Mouse (Mus musculus) limb, embryonic 14.5 days (tissue): Measurements from ENCODE around the gene Pes1. TPM values are rescaled to one million over a fixed set of nuclear protein-coding genes. Genes with fewer than 3 reads are reported as not detected.

Experiments
- ATAC-seq: fragments of 200-750 bp; cut with Nextera tagmentation; 2 replicates; pipeline ENCODE4 v1.8.0; 2017; ENCODE audit warnings: low read depth, moderate number of reproducible peaks, moderate TSS enrichment; ENCODE audit not compliant: low FRiP score
- DNase-seq: peaks from one replicate; pipeline ENCODE4 v3.0.0-alpha.2; 2015; ENCODE audit warnings: low spot score
- H3K27ac ChIP-seq: fragments of 300-500 bp; sonication (generic); replicated peaks from 2 replicates; pipeline ENCODE4 v1.5.1; 2014; ENCODE audit warnings: low read depth, mild to moderate bottlenecking, low read length, moderate library complexity, mixed read lengths
- H3K27me3 ChIP-seq: fragments of 300-500 bp; sonication (generic); 2 replicates; pipeline ENCODE4 v1.6.1; 2014; ENCODE audit warnings: low read length, mixed read lengths; ENCODE audit not compliant: control insufficient read depth, insufficient read depth
- H3K36me3 ChIP-seq: fragments of 300-500 bp; sonication (generic); 2 replicates; pipeline ENCODE4 v1.6.1; 2014; ENCODE audit warnings: mild to moderate bottlenecking, low read length, moderate library complexity, mixed read lengths; ENCODE audit not compliant: control insufficient read depth, insufficient read depth
- H3K4me1 ChIP-seq: fragments of 300-500 bp; sonication (generic); 2 replicates; pipeline ENCODE4 v1.6.1; 2014; ENCODE audit warnings: antibody characterized with exemption, low read length, mixed read lengths; ENCODE audit not compliant: control insufficient read depth, insufficient read depth
- H3K4me2 ChIP-seq: fragments of 300-500 bp; sonication (generic); replicated peaks from 2 replicates; pipeline ENCODE4 v1.6.1; 2014; ENCODE audit warnings: low read depth, mild to moderate bottlenecking, low read length, moderate library complexity; ENCODE audit not compliant: severe bottlenecking
- H3K4me3 ChIP-seq: fragments of 300-500 bp; sonication (generic); replicated peaks from 2 replicates; pipeline ENCODE4 v1.5.1; 2014; ENCODE audit warnings: low read length
- H3K9ac ChIP-seq: fragments of 300-500 bp; sonication (generic); 2 replicates; pipeline ENCODE4 v1.6.1; 2014; ENCODE audit warnings: mild to moderate bottlenecking, low read depth, low read length, moderate library complexity; ENCODE audit not compliant: severe bottlenecking
- H3K9me3 ChIP-seq: fragments of 300-500 bp; sonication (generic); 2 replicates; pipeline ENCODE4 v1.6.1; 2016; ENCODE audit warnings: low read length; ENCODE audit not compliant: control insufficient read depth
- POLR2A ChIP-seq: fragments of 200-500 bp; IDR thresholded peaks from 2 replicates; pipeline ENCODE4 v1.8.0; 2012; ENCODE audit warnings: inconsistent platforms, mild to moderate bottlenecking, moderate library complexity, borderline replicate concordance; ENCODE audit not compliant: insufficient read depth, insufficient read length; ENCODE audit errors: extremely low read depth
- WGBS: fragments of 180-500 bp; shearing (Covaris S2); extraction: QIAGEN DNeasy Blood & Tissue Kit; methylation state at CpG from one replicate; pipeline ENCODE4 v1.1.7; 2014; 5-methylcytosine and 5-hydroxymethylcytosine counted together
- polyA plus RNA-seq, 2 experiments: library from polyadenylated mRNA; depleted of rRNA in 1 of 2; stranded (reverse) in 1 of 2; unstranded in 1 of 2; fragments of >200 nt; fragmentation: Nextera tagmentation in 1 of 2; extraction: Ambion mirVana in 1 of 2; gene quantifications; 2 replicates each; pipeline versions ENCODE4 v1.2.1 to v1.2.3; 2012 to 2014

Gene Pes1
- polyA plus RNA-seq, 2 experiments = 58.0 to 68.4 TPM

DNA sequence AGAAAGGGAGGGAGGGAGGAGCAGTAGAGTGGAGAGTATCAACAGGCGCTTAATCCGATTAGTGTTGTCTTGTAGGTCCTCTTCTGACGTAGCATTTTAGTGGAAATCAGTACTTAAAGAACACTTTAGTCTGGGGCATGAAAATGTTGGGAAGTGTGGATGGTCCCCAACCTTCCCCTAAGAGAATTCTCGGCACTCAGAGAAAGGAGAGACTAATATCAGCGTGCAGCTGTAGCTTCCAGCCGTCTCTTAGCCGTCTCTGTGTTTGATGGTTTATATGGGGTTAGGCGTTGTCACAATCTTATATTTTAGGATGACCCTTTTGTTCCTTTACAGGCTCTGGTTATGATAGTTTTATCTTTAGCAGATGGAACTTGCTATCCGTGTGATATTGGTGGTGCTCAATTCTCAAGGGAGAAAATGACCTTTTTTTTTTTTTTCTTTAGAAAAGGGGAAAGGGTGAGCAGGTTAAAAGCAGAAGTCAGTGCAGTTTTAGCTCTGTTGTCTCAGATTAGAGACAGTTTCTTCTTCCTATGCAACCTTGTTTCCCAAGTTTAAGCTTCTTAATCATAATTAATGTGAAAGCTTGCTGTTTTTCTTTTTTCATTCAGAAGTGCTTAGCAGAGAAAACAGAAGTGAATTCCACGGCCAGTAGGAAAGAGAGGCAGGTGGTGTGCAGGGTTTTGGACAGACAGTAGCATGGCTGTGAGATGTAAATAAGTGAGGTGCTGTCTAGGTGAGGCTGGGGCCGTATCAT lies 819 bp downstream of the Pes1 start:
- Histone ChIP-seq H3K36me3 (peaks cover 14% of the 10 kb centered on the region), H3K4me2 (peak overlapping the region; percentile 65), H3K27ac (peak overlapping the region; percentile 50; the same call in 1 of the 2 replicates), H3K4me3 (peak overlapping the region; percentile 61), H3K9ac (peak overlapping the region; percentile 80), H3K4me1 (peaks cover 10% of the 10 kb centered on the region), H3K27me3 (no peaks in the 10 kb centered on the region), H3K9me3 (no peaks in the 10 kb centered on the region)
- TF ChIP-seq POLR2A = no peak
- no peak for DNase-seq
- 18% methylated on average over 11 of the region's 11 CpGs for WGBS
- no peak for ATAC-seq

DNA sequence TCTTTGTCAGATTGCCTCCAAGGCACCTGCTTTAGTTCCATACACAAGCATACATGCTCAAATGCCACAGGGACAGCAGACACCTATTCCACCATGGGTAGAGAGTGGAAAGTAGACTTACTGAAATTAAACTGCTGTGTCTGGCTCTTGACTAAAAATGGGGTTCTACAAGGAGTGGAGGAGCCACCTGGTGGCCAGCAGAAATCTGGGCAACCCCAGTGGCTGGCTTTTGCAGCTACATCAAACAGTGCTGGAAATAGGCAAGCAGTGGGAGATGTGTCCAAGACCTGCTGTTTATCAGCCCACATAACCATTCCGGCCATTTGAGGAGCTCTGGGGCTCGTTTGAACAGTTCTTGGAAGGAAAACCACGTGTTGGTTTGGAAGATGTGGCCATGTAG lies 6.1 kb downstream of the Pes1 start:
- 86% methylated on average over 3 of the region's 3 CpGs for WGBS
- H3K27ac ChIP-seq = no peak overlapping the region
- no peak overlapping the region for H3K4me3 ChIP-seq
- no peak for TF ChIP-seq POLR2A
- no peaks in the 10 kb centered on the region for H3K9me3 ChIP-seq
- ATAC-seq (no peak), DNase-seq (no peak)
- no peak overlapping the region for H3K4me2 ChIP-seq
- H3K4me1 ChIP-seq = peaks cover 3% of the 10 kb centered on the region
- no peaks in the 10 kb centered on the region for H3K27me3 ChIP-seq
- H3K9ac ChIP-seq = no peak overlapping the region
- peaks cover 65% of the 10 kb centered on the region for H3K36me3 ChIP-seq

DNA sequence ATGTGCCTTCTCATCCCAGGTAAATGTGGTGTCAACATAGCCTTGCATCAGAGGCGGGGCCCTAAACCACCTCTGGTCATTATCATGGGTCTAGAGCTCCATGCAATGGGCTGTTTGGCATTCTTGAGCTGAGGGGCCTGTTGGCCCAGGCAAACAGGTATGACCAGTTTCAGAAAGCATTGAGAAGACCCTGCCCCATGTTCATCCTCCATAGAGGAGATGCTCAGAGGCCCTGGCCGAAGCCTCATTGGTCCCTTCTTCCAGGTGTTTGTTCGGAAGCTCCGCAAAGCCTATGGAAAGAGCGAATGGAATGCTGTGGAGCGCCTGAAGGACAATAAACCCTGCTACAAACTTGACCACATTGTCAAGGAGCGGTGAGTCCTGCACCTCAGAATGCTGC lies 6.6 kb downstream of the Pes1 start:
- TF ChIP-seq POLR2A = no peak
- Histone ChIP-seq H3K36me3 (peaks cover 70% of the 10 kb centered on the region), H3K4me2 (no peak overlapping the region), H3K4me3 (no peak overlapping the region), H3K9me3 (no peaks in the 10 kb centered on the region), H3K27me3 (no peaks in the 10 kb centered on the region), H3K9ac (no peak overlapping the region), H3K27ac (no peak overlapping the region), H3K4me1 (no peaks in the 10 kb centered on the region)
- ATAC-seq (no peak), DNase-seq (no peak)
- WGBS = 94% methylated on average over 7 of the region's 7 CpGs

DNA sequence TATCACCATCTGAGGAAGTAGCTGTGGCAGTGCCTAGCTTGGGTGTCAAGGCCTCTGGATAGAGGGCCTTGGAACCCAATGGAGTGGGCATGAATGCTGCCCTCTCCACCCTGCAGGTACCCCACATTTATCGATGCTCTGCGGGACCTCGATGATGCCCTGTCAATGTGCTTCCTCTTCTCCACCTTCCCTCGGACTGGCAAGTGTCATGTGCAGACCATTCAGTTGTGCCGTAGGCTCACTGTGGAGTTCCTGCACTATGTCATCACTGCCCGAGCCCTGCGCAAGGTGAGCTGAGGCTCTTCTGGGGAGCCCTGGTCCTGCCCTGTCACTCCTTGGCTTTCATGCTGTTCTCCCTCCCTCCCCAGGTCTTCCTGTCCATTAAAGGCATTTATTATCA lies 9.3 kb downstream of the Pes1 start:
- no peak overlapping the region for H3K4me3 ChIP-seq
- H3K27ac ChIP-seq = no peak overlapping the region
- no peak overlapping the region for H3K9ac ChIP-seq
- H3K36me3 ChIP-seq = peaks cover 93% of the 10 kb centered on the region
- 96% methylated on average over 7 of the region's 7 CpGs for WGBS
- no peak for DNase-seq
- H3K4me2 ChIP-seq = no peak overlapping the region
- TF ChIP-seq POLR2A = no peak
- H3K9me3 ChIP-seq = no peaks in the 10 kb centered on the region
- H3K4me1 ChIP-seq = no peaks in the 10 kb centered on the region
- no peaks in the 10 kb centered on the region for H3K27me3 ChIP-seq
- no peak for ATAC-seq

- no peak for DNase-seq
- no peak for ATAC-seq
- no peak overlapping the region for H3K27ac ChIP-seq
- H3K9me3 ChIP-seq = no peaks in the 10 kb centered on the region
- peaks cover 99% of the 10 kb centered on the region for H3K36me3 ChIP-seq
- H3K4me3 ChIP-seq = no peak overlapping the region
- WGBS = 73% methylated on average over 3 of the region's 3 CpGs
- TF ChIP-seq POLR2A = no peak
- H3K9ac ChIP-seq = no peak overlapping the region
- H3K27me3 ChIP-seq = no peaks in the 10 kb centered on the region
- H3K4me1 ChIP-seq = no peaks in the 10 kb centered on the region
- no peak overlapping the region for H3K4me2 ChIP-seq
These were observed 10.5 kb downstream of the Pes1 start for GRCm38 (mm10) chr11:3974311-3974710.
